Comparison of ENCODE assay signal across 17 mouse cellular contexts in the genomic region with DNA sequence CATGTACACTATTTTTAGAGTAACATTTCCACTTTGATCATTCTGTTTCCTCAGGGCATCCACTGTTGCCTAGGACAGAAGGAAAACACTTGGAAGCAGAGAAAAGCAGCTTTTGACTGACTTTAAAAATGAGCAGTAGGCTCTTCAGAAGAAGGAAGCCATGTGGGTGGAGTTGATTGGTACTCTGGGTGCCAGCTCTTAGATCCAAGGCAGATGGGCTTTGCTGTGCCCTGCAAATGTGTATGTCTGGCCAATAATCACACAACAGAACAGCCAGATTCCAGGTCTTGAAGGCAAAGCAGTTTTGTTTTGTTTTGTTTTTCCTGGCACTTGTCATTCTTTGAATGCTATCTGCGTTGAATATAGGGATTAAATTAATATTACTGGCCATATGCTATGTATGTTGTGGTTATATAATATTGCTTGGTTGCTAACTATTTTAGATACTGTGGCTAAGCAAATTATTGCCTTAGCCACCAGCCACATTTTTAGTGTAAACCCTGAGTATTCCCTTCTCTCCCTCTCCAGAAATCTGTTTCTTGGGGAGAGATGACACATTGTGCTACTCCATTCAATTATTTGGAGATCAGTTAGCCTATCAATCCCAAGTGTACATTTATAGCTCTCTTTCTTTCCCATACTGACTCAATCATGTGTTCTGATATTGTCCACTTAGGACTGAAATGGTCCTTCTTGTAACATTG.
DNase-seq lines count a peak whose midpoint lies in the region.
"Had no signal": no experiment of that assay in that cellular context is flagged by ENCODE, and none has a peak within 500 bp of the region (broad histone marks: within the 10 kb centered on the region; RNA-seq: fewer than 3 reads in every experiment).

No protein-coding gene starts in this region.

- peak; percentile 38 to 47 for DNase-seq in cerebellum, postnatal 10 days
- no peak for DNase-seq in cerebellum, postnatal 25 days
- DNase-seq in heart, adult 11 months: peak; percentile 49
- DNase-seq in heart, postnatal 25 days (ENCODE audit: low spot score): no peak
- peak; percentile 68 for DNase-seq in brain, adult 2 months (ENCODE audit: low read depth, low spot score)
- DNase-seq in layer of hippocampus, adult 9-10 months (ENCODE audit: low spot score): peak; percentile 20
- DNase-seq in retina, embryonic 14.5 days (ENCODE audit: low spot score): no peak
- DNase-seq in c-Kit-positive CD71-positive TER-119-positive erythroid progenitor cells, embryonic 14.5 days (ENCODE audit: low spot score): no peak
- DNase-seq: adrenal gland, adult 2 months; cerebellum, adult 8-10 months; embryo, embryonic 11 days; heart, adult 18-20 months; kidney, adult 9 months; kidney, postnatal 4 days; lung, adult 2 months; lung, postnatal 4 days; thymus, postnatal 4 days had no signal

- intact Hi-C loops in heart, postnatal 25 days (cut with DNase I): no loop called here

Comparison
In these comparisons a context has a peak if more than half of its experiments do, and no peak if none do; other contexts are left out.
1. DNase-seq: peak in cerebellum, postnatal 10 days (2 of 2), heart, adult 11 months (single experiment), brain, adult 2 months (single experiment) and layer of hippocampus, adult 9-10 months (single experiment); none in cerebellum, postnatal 25 days (0 of 2), heart, postnatal 25 days (single experiment), retina, embryonic 14.5 days (single experiment) and c-Kit-positive CD71-positive TER-119-positive erythroid progenitor cells, embryonic 14.5 days (single experiment).